Mouse (Mus musculus) forelimb bud, embryonic 11.5 days (tissue): ENCODE data around the gene Echdc3.

Experiments
- DNase-seq: peaks from one replicate; pipeline ENCODE4 v3.0.0-alpha.2; 2012; ENCODE audit warnings: low read depth, low spot score

Echdc3 gene

DNA sequence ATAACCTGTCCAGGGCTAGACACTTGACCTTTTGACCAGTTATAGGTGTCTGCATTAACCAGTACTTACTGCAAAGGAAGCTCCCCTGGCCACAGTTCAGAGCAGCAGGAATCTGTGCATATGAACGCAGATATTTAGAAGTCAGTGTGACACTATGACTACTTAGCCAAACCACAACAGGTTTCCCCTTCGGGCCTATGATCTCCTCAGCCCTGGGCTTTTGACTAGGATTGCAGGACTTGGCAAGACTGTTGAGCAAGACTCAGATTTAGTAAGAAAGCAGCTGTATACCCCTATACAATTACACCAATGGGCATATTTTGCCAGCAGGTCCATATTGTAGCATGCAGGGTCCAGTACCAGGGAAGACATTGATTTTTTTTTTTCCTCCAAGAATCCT lies 44.3 kb downstream of the Echdc3 start:
- no peak for DNase-seq

DNA sequence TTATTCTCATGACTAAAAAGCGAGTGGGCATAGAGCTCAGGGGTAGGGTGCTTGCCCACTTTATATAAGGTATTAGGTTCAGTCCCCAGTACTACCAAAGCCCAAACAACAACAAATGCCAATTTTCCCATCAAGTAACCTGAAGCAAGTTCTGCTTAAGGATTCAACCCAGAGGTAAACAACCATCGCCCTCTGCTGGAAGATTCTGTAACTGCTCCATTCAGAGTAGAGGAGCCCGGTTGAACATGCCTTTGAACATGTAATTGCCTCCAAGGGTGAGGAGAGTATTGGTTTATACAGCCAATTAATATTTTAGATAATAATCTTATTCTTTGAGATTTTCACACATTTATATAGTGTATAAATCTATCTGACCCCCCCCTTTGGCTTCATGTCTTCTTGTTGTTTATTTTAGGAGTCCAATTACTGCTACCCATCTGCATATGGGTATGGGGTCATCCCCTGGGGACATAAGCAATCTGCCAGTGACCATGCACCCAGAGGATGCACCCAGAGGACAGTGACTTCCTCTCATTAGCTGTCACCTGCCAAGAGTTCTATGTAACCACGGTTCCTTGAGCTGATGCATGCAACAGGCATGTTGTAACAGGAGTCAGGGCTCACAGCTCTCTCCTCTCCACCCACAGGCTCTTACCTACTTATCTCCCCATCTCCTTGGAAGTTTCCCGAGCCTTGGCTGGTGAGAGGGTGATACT lies 44.8 kb downstream of the Echdc3 start:
- DNase-seq, result peak; percentile 85

DNA sequence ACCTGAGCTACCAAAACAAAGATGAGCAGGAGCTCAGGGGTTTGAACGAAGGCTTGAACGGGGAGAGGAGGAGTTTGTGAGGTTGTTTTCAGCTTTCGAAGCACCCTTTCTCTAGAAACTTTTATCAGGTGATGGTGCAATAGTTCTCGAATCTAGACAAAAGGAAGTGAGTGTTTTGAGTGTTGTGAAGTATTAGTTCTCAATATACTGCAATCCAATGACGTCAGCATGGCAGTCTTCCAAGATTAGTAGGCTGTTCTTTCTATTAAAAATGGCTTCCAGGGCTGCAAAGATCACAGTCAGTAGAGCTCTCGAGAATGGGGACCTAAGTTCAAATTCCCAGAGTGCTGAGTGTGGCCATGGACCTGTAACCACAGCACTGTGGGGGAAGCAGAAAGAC lies 47.1 kb downstream of the Echdc3 start:
- DNase-seq, result no peak

DNA sequence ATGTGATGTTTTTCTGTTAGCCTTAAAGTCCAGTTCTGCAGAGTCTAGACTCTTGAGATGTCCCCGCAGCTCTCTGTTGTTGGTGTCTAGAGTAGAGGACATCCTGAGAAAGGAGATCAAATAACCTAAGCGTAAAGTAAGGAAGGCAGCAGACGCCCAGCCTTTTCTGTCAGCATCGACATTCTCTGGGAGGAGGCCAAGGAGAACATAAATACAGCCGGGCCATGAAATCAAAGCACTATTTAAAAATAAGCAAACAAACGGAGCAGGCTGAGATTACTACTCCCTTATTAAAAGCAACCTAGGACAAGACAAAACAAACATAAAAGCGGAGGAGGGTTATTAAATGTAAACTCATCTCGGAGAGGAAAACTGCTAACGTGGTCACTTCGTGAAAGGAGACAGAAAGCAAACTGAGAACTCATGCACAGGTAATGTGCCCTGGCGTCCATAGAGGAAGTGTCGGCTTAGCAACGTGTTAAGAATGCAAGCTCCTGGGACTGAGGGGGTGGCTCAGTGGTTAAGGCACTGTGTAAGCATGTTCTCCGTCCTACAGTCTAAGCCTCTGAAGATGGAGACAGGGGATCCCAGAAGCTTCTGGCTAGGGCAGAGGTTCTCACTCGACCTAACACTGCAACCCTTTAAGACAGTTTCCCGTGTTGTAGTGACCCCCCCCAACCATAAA lies 48.1 kb downstream of the Echdc3 start:
- no peak for DNase-seq

DNA sequence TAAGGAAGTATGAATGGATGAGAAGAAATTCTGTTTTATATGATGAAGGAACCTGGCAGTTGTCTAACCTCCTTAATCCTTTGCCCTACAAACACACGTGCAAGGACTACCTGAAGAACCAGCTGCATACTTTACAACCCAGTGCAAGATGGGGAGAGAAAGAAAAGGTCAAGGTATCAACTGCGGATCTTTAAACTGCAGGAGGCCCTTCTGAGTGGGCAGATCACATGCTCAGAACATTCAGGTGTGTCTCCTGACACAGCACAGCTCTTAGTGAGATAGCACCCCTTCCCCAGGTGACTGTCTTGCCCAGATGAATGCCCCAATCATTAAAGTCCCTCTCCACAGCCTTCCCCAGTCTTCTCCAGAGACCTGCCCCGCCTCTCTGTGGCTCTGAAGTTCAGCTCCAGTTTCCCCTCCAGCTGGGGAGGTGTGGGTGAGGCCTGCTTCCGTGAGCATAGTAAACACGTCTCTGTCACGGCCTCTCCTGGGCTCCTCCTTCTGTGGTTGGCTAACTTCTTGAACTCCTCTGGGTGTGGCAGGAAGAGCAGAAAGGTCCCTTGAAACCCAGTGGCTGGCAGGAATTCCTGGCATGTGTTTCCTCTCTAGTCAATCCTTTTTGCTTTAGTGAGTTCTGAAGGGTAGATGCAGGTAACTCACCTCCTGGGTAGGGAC lies 50.3 kb downstream of the Echdc3 start:
- no peak for DNase-seq

DNA sequence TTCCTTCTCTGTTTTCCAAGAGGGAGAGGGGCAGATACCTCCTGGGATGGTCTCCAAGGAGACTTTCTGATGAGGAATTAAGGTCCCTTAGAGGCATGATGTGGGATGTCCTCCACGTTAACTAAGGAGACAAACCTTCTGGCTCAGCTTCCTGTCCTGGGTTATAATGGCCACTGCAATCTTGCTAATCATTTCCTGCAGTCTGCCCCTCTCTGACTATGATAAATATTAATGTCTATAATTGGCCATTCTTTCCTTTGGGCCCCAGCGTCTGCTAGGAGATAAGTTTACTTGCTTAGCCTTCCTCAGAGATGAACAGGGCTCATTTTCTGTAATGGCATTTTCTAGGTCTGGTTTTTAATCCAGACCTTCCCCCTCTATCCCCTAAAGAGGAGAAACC lies 53.1 kb downstream of the Echdc3 start:
- DNase-seq, result no peak

DNA sequence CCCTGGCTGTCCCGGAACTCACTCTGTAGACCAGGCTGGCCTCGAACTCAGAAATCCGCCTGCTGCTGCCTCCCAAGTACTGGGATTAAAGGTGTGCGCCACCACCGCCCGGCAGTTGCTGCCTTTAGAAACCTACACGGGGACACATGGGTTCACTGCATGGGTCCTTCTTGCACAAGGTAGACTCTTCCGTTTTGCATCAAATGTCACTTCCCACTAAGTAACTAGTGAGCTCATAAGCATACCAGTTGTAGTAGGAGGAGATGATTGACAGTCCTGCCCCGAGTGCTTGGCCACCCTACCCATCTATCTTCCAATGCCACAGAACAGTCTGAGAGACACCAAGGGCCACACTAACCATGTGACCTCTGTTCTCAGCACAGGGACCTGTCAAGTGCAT lies 53.6 kb downstream of the Echdc3 start:
- DNase-seq, result no peak

DNA sequence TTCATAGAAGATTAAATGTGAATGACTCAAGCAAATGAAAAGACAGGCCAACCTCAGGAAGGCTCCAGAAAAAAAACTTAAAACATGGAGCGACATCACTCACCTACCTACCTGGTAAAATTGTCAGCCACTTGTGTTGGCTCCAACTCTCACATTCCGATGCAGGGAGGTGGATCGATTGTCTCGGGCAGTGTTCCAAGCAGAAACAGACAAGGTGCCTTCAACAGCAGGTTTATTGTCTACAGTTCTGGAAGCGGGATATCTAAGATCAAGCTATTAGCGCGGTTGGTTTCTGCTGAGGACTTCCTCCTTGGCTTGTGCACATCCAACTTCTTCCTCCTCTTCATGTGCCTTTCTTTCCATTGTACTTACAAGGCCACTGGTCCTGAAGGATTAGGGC lies 55.2 kb downstream of the Echdc3 start:
- no peak for DNase-seq

DNA sequence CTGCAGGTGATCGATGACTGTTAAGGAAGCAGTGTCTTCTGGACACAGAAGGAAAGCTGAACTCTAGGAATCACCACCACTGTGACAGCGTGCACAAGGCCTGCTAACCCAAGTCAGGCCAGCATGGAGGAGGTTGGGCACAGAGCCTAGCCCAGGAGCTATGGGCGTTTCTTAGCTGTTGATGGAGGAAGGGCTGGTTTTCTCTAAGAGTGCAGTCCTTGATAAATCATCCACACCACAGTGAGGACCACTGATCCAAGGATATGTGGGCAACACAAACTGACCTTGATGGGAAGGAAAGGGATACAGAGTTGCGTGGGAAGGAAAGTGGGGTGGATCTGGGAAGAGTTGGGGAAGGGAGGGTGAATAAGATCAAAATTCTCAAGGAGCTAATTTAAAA lies 55.6 kb downstream of the Echdc3 start:
- DNase-seq, result no peak

DNA sequence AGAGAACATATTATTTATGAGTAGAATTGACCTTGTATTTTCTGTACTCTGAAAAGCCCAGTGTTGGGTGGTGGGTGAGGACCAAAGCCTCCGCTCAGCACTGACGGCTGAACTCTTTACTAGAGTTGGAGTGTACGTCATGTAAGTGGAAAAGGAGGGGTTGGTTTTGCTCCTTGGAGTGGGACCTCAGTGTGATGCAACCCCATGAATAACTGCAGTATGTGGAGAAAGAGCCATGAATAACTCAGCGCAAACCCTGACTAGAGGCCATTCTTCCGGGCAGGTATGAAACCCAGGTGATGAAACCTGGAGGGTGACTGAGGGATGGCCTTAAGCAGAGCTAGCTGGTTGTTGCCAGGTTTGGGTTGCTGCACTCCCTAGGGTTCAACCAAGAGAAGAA lies 63.0 kb downstream of the Echdc3 start:
- DNase-seq, result no peak

DNA sequence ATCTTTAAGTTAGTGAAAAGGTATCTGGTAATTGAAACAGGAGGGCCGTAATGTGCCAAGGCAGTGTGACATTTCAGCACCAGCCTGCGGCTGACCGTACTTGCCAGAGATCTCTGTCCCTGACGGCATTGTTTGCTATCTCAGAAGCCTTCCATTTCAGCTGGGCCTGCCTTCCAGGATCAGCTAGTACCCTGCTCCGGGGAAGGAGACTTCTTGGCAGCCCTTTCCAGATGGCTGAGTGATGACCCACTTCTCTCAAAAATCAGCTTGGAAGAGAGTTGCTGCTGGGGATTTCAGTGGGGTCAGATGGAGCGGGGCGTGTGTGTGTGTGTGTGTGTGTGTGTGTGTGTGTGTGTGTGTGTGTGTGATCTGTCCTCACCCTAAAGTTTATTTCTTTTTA lies 65.9 kb downstream of the Echdc3 start:
- DNase-seq, result no peak

DNA sequence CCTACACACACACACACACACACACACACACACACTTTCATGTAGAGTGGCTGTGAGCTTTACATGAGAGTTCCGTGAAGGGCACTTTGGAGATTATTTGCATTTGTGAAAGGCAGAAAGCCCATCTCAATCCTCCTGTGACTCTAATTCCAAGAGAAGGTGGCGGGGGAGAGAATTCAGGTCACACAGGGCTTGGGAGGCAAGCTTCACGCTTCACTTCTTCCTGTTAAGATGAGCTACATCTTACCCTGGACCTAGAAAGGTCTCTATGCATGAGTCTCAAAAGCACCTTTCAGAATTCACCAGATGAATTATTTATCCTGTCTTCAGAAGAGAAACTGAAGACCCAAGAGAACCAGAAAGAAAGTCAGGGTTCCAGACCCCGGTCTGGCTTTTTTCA lies 66.6 kb downstream of the Echdc3 start:
- DNase-seq, result no peak

DNA sequence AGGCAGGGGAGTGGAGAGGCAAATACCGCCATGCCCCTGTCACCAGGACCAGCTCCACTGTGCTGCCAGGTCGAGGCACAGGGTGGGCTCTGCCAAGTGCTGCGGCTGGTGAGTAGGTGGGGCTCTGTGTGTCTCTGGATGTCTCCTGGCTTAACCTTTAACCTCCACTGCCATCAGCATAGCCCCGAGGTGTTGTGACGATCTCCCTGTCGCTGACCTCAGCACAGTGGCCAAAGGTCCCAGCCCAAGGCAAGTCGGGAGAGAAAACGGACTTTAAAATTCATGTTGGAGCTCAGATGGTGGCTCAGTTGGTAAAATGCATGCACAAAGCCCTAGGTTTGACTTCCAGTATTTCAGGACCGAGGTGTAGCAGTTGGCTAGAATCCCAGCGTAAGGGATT lies 67.2 kb downstream of the Echdc3 start:
- no peak for DNase-seq

DNA sequence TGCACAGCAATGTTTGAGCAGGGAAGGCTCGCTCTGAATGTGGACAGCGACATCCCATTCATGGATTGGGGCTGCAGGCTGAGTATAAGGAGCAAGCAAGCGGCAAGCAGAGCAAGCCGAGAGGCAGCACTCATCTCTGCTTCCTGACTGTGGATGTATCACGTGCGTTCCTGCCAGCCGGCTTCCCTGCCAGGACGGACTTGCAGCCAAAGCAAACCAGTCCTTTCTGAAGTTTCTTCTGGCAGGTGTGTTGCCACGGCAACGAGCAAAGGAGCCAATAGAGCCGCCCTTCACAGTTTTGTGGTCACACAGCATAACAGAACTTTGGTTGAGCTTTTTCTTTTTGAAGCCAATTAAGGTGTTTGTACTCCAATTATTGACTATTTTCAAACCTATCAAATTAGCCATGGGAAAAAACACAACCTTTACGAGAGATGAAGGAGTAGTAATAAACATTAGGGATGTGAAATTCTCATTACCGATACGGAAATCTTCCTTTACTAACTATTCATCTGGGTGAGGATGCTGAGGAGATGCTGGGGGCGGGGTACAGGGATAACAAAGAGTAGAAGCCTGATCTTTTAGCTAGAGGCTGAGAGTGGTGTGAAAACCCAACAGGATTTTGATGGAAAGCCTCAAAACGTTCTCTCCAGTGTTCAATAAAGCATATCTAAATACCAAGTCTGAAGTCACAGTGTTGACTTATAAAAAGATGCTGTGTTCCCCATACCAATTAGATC lies 69.7 kb downstream of the Echdc3 start:
- no peak for DNase-seq

DNA sequence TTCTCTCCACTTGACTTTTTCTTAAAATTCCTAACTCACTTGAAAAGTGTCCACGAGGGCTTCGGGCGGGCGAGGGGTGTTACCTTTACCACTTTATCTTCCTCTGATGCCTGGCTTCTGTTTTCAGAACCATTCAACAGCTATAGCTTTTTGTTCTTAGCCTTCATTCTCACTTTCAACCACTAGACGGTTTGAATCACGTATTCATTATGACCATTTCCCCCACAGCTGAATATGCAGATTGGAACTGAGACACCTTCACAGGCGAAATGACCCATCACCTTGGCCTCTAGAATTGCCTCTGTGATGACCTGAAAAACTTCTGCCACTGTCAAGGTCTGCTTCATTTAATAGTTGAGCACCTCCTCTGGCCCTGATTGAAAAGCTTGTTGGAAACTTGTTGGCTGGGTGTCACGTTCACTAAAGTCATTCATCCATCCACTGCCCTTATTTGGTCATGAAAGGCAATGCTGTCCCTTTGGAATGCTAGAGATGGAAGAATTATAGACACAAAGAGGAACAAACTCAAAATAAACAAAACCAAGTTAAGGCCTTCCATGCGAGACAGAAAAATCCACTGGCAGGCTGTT lies 72.2 kb downstream of the Echdc3 start:
- DNase-seq, result no peak
